Mouse (Mus musculus) embryo, embryonic 11 days (tissue): Measurements from ENCODE around the gene Setd7.
"Not testable (repeated sequence)": the region's sequence is repeated elsewhere in the genome, so short reads cannot be mapped to it uniquely, and the experiment has no call there.

ENCODE experiments used
- DNase-seq: peaks from one replicate; pipeline ENCODE4 v3.0.0-alpha.2; 2015

The Setd7 gene

DNA sequence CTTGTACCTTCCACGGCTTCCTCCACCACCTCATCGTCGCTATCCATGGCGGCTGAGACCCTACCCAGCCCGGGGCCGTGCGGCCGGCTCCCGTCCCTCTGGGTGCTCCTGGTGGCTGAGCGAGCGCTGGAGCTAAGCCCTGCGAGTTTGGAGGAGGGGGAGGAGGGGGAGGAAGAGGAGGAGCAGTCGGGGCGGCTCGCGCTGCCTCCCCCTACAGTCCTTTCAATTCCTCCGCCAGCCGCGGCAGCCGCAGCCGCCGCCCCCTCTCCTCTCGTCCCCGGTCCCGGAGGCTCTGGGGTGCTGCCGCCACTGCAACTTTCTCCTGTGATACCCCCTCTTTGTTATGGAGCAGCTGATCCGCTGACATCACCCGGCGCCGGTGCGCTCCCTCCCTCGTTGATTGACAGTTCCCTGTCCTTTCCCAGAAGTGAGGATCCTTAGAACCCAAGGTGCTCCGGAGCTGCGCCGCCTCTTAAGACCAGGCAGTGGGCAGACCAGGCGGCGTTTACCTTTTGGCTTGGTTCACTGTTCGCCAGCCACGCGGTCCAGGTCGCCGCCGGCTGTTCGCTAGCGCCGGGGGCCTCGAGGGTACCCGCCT, at the start of gene Setd7:
Gene Setd7, minus strand, starts transcription at position 369 of the 598 bp plus-strand sequence.
- peak; percentile 88 for DNase-seq

- no peak for DNase-seq
Observed at GRCm38 (mm10) chr3:51604489-51604888, 43.8 kb upstream of the Setd7 start.

- no peak for DNase-seq
Observed at GRCm38 (mm10) chr3:51603705-51604291, 43.1 kb upstream of the Setd7 start.

GRCm38 (mm10) chr3:51601461-51601860, 40.8 kb upstream of the Setd7 start:
- DNase-seq = no peak

DNA sequence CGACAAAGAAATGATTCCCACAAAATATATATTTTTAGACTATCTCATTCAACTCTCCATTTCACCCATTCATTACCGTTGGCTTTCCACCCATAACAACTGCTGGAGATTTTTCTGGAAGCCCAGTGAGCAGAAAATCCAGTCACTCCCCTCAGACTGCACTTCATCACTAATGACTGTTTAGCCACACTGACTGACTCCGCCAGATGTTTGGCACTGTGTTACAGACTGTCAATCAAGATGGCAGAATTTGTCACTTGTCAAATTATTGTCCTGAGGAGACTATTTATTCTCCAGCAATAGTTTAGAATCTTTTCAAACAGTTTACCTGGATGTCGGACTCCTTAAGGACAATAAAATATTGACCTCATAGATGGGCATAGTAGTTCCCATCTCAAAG, 40.0 kb upstream of the Setd7 start:
- no peak for DNase-seq

- DNase-seq = no peak
Observed at GRCm38 (mm10) chr3:51599057-51599630, 38.5 kb upstream of the Setd7 start.

- DNase-seq = no peak
Observed at GRCm38 (mm10) chr3:51596538-51596937, 35.9 kb upstream of the Setd7 start.

DNA sequence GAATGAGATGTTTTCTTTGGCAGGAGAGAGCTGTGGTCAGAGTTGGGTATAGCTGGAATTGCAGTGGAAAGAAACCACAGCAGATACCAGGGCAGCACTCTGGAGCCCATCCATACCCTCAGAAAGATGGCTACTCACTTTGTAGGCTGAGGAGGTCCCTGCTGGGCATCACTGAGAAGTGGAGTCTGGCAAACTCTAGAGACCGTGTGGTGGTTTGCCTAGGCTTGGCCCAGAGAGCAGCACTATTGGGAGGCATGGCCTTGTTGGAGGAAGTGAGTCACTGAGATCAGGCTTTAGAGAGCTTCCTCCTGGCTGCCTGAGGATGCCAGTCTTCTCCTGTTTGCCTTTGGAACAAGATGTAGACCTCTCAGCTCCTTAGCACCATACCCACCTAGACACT, 32.8 kb upstream of the Setd7 start:
- DNase-seq = no peak

- no peak for DNase-seq
Observed at GRCm38 (mm10) chr3:51591591-51591990, 30.9 kb upstream of the Setd7 start.

GRCm38 (mm10) chr3:51590207-51590892, 29.7 kb upstream of the Setd7 start:
- DNase-seq = peak; percentile 49

GRCm38 (mm10) chr3:51587697-51588262, 27.1 kb upstream of the Setd7 start:
- no peak for DNase-seq

DNA sequence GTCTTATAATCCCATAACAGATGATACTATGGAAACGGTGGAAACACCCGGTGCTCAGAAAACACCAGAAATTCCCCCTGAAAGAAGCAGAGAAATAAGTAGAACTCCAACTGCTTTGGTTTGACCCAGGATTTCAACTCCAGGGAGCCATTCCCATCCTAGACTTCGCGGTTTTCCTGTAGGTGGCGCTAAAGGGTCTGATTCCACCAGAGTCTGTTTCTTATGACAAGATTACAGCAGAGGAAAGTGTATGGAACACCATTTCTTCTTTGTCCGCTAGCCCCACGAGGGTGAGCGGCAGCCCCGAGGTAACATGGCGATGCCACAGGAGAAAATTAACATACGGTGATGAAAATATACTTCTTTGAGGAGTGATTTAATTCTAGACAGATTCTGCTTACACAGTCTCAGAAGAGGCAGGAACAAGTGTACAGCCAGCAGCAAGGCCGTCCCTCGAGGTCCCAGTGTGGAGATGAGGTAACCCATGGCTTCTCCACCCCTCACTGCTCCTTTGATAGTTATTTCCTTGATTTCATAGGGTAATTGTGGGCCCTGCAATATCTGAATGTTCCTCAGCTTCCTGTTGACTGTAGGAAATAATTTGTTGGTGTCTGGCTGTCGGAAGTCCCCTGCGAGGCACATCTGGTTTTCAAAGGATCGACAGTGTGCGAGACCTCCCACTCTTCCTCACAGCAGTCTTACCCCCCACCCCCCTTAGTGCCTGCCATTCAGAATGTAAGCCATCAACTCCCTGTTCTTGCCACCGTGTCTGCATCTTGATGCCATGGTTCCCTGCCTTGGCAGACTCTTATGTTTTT, 23.1 kb upstream of the Setd7 start:
- peak; percentile 86 for DNase-seq

DNA sequence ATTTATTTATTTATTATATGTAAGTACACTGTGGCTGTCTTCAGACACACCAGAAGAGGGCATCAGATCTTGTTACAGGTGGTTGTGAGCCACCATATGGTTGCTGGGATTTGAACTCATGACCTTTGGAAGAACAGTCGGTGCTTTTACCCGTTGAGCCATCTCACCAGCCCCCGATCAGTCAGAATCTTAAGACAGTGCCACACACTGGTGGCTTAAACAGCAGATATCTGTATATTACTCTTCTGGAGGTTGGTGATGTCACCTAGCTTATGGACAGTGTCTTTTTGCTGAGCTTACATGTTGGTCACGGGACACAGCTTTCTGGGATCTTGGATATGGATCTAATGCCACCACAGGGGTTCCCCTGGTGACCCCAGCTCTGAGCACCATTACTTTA, 18.6 kb upstream of the Setd7 start:
- DNase-seq = not testable (repeated sequence)

GRCm38 (mm10) chr3:51577816-51578749, 17.4 kb upstream of the Setd7 start:
- DNase-seq = no peak

- DNase-seq = no peak
Observed at GRCm38 (mm10) chr3:51577359-51577758, 16.7 kb upstream of the Setd7 start.

DNA sequence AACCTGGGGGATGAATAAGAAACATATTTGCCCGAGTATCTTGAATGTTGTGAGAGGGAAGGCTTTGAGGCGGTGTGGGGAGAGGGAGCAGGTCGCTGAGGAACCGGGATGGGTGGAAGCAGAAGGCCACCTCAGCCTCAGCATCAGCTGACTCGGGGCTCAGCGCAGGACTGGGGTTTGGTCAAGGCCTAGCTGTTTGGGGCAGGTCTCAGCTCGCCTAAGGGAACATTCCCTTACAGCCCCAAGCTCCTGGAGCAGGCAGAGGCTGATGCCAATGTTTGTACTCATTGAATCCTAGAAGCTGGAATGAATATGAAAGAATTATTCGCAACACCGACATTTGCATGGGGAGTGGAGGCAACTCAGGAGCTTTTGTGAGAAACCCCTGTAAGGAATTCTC, 13.2 kb upstream of the Setd7 start:
- no peak for DNase-seq

GRCm38 (mm10) chr3:51570200-51570599, 9.5 kb upstream of the Setd7 start:
- no peak for DNase-seq

DNA sequence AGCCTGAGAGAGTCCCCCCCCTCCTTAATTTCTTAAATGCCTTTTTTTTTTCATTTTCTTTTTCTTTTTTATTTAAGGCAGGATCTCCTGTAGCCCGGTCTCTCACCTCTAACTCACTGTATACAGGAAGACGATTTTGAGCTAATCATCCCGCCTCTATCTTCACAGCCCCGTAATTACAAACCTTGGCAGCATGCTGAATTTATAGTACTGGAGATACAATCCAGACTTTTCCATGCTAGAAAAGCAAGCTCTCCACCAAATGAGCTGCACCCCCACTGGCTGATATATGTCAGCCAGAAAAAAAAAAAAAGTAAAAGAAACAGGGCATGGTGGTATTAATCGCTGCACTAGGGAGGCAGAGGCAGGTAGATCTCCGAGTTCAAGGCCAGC, 1.3 kb upstream of the Setd7 start:
- no peak for DNase-seq

- peak; percentile 83 for DNase-seq
Observed at GRCm38 (mm10) chr3:51561109-51561992, 672 bp upstream of the Setd7 start.

- DNase-seq = peak; percentile 89
Observed at GRCm38 (mm10) chr3:51559594-51560450, 857 bp downstream of the Setd7 start.
